Mouse (Mus musculus): Measurements from ENCODE around the gene Tuba1b. TPM values are rescaled to one million over a fixed set of nuclear protein-coding genes. Genes with fewer than 3 reads are reported as not detected.
"Not testable (repeated sequence)": the region's sequence is repeated elsewhere in the genome, so short reads cannot be mapped to it uniquely, and the experiment has no call there.

The Tuba1b gene
- polyA plus RNA-seq, 1 experiment from 2014 or later, result 2,588 TPM

GRCm38 (mm10) chr15:98930017-98930734 is 4.2 kb downstream of the Tuba1b start:
- H3K27ac ChIP-seq (replicated peaks), result no peak overlapping the region
- 66% methylated on average over 8 of the region's 8 CpGs for WGBS
- no peak overlapping the region for H3K4me3 ChIP-seq
- no peak for DNase-seq (ENCODE audit: low spot score)
- no peaks in the 10 kb centered on the region for H3K27me3 ChIP-seq (ENCODE audit: low read depth, poor library complexity, severe bottlenecking)
- no peaks in the 10 kb centered on the region for H3K9me3 ChIP-seq (replicated peaks)
- H3K4me1 ChIP-seq, result peaks cover 26% of the 10 kb centered on the region
- H3K36me3 ChIP-seq, result peaks cover 29% of the 10 kb centered on the region

DNA sequence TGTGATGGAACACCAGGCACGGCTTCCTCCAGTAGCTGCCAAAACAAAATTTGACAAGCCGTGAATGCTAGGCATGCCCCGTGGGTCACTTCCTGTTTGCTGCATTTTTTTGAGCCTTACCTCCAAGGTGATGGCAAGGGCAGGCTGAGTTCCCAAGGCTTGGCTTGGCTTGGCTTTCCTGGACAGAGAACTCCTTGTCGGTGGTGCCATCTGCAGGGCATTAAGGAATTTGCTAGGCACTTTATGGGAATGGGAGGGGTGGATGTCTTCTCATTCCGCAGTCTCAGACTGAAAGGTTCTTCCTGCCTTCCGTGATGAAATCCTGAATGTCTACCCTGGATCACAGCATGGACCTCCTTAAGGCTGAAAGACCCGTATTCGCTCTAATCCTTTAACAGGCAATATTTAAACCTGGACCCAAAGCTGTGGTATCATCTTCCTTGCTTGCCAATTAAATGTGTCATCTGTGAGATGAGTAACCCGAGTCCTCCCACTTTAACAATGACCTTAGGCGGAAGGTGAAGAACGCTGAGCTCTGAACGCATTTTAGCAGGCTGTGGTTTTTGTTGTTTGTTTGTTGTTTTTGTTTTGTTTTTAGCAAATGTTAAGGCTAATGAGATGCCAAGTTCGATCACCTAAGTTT is 5.6 kb downstream of the Tuba1b start:
- DNase-seq (ENCODE audit: low spot score), result peak; percentile 69
- 19% methylated on average over 13 of the region's 13 CpGs for WGBS
- no peaks in the 10 kb centered on the region for H3K27me3 ChIP-seq (ENCODE audit: low read depth, poor library complexity, severe bottlenecking)
- peaks cover 22% of the 10 kb centered on the region for H3K4me1 ChIP-seq
- H3K9me3 ChIP-seq (replicated peaks), result no peaks in the 10 kb centered on the region
- H3K27ac ChIP-seq (replicated peaks), result no peak overlapping the region
- H3K4me3 ChIP-seq, result peak overlapping the region; percentile 20; the same call in 1 of the 2 replicates
- H3K36me3 ChIP-seq, result peaks cover 29% of the 10 kb centered on the region

- Histone ChIP-seq H3K27me3 (ENCODE audit: low read depth, poor library complexity, severe bottlenecking) (no peaks in the 10 kb centered on the region), H3K4me1 (peaks cover 16% of the 10 kb centered on the region), H3K9me3 (replicated peaks) (no peaks in the 10 kb centered on the region), H3K36me3 (peaks cover 23% of the 10 kb centered on the region), H3K27ac (replicated peaks) (no peak overlapping the region), H3K4me3 (no peak overlapping the region)
- WGBS, result 87% methylated on average over 5 of the region's 5 CpGs
- DNase-seq (ENCODE audit: low spot score), result no peak
Measured at GRCm38 (mm10) chr15:98927566-98927965, 6.8 kb downstream of the Tuba1b start.

- Histone ChIP-seq H3K27me3 (ENCODE audit: low read depth, poor library complexity, severe bottlenecking) (no peaks in the 10 kb centered on the region), H3K4me1 (peaks cover 12% of the 10 kb centered on the region), H3K27ac (replicated peaks) (no peak overlapping the region), H3K9me3 (replicated peaks) (no peaks in the 10 kb centered on the region), H3K36me3 (peaks cover 4% of the 10 kb centered on the region; the same call in 1 of the 2 replicates), H3K4me3 (no peak overlapping the region)
- DNase-seq (ENCODE audit: low spot score), result no peak
- 83% methylated on average over 3 of the region's 3 CpGs for WGBS
Measured at GRCm38 (mm10) chr15:98924682-98925081, 9.7 kb downstream of the Tuba1b start.

GRCm38 (mm10) chr15:98923031-98923537 is 11.3 kb downstream of the Tuba1b start:
- Histone ChIP-seq H3K4me1 (peaks cover 6% of the 10 kb centered on the region), H3K27me3 (ENCODE audit: low read depth, poor library complexity, severe bottlenecking) (no peaks in the 10 kb centered on the region), H3K27ac (replicated peaks) (no peak overlapping the region), H3K4me3 (no peak overlapping the region), H3K9me3 (replicated peaks) (no peaks in the 10 kb centered on the region), H3K36me3 (peaks cover 4% of the 10 kb centered on the region; the same call in 1 of the 2 replicates)
- WGBS, result 82% methylated on average over 2 of the region's 2 CpGs
- DNase-seq (ENCODE audit: low spot score), result no peak

DNA sequence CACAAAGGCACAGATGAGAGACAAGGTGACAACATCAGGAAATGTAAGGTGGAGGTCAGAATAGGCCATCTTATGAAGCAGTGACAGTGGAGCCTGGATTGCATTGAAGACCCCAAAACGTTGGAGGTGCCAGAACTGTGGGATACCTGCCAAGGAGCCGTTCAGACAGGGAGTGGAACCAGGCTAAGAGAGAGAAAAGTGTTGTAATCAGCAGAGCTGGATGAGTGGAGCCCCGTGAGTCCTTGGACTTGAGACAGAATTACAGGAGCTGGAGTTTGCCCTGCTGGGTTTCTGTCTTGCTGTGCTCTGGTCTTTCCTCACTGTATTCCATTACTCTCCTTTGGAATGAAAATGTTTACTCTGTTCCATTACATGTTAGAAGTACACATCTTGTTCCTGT is 11.8 kb downstream of the Tuba1b start:
- 66% methylated on average over 3 of the region's 3 CpGs for WGBS
- Histone ChIP-seq H3K27me3 (ENCODE audit: low read depth, poor library complexity, severe bottlenecking) (no peaks in the 10 kb centered on the region), H3K4me3 (no peak overlapping the region), H3K36me3 (peaks cover 4% of the 10 kb centered on the region; the same call in 1 of the 2 replicates), H3K4me1 (peaks cover 6% of the 10 kb centered on the region), H3K27ac (replicated peaks) (no peak overlapping the region), H3K9me3 (replicated peaks) (no peaks in the 10 kb centered on the region)
- no peak for DNase-seq (ENCODE audit: low spot score)

DNA sequence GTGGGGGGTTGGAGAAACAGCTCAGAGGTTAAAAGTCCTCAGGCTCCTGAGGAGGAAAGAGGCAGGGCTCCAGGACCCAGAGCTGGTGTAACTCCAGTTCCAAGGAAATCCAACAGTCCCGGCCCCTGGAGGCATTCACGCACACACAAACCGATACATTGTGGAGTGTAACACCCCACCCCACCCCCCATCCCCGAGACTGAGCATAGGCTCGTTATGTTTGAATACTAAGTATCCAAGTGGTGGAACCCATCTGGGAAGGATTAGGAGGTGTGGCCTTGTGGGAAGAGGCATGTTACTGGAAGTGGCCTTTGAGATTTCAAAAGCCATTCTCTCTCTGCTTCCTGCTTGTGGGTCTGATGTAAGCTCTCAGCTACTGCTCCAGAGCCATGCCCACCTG is 12.9 kb downstream of the Tuba1b start:
- no peak for DNase-seq (ENCODE audit: low spot score)
- Histone ChIP-seq H3K9me3 (replicated peaks) (no peaks in the 10 kb centered on the region), H3K27me3 (ENCODE audit: low read depth, poor library complexity, severe bottlenecking) (no peaks in the 10 kb centered on the region), H3K27ac (replicated peaks) (no peak overlapping the region), H3K36me3 (peaks cover 4% of the 10 kb centered on the region; the same call in 1 of the 2 replicates), H3K4me3 (no peak overlapping the region), H3K4me1 (peaks cover 14% of the 10 kb centered on the region)
- 84% methylated on average over 5 of the region's 5 CpGs for WGBS

GRCm38 (mm10) chr15:98918499-98918895 is 15.9 kb downstream of the Tuba1b start:
- H3K36me3 ChIP-seq, result peaks cover 21% of the 10 kb centered on the region
- H3K27ac ChIP-seq (replicated peaks), result peak overlapping the region; percentile 97
- DNase-seq (ENCODE audit: low spot score); H3K27me3 ChIP-seq (ENCODE audit: low read depth, poor library complexity, severe bottlenecking); H3K9me3 ChIP-seq (replicated peaks): not testable (repeated sequence)
- peaks cover 28% of the 10 kb centered on the region for H3K4me1 ChIP-seq
- WGBS, result 26% methylated on average over 8 of the region's 8 CpGs
- peak overlapping the region; percentile 96 for H3K4me3 ChIP-seq

GRCm38 (mm10) chr15:98917538-98918498 is 16.5 kb downstream of the Tuba1b start, which contains the start of gene Lmbr1l:
Gene Lmbr1l, minus strand, starts transcription at chr15:98918231.
- Histone ChIP-seq H3K4me1 (peaks cover 28% of the 10 kb centered on the region), H3K9me3 (replicated peaks) (no peaks in the 10 kb centered on the region), H3K27me3 (ENCODE audit: low read depth, poor library complexity, severe bottlenecking) (no peaks in the 10 kb centered on the region), H3K36me3 (peaks cover 28% of the 10 kb centered on the region), H3K4me3 (peak within 1 kb of the TSS; percentile 96), H3K27ac (replicated peaks) (peak within 1 kb of the TSS; percentile 97)
- under 1% methylated on average over 82 of the region's 82 CpGs for WGBS
- peak; percentile 99 for DNase-seq (ENCODE audit: low spot score)

DNA sequence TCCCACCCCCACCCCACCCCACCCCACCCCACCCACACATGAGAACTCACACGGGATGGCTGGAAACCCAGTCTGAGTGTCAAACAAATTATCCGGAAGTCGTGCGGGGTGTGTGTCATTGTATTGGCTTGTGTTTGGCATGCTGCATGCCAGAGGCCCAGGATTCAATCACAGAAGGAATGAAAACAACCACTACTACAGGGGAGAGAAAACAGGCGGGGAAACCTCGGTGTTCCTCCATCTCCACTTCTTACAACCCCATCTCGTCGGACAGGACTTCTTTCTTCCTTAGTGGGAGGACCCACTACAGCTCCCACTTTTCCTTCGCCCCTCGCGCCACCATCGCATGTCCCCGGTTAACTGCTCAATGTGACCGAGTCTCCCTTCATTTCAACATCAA is 17.3 kb downstream of the Tuba1b start:
- Histone ChIP-seq H3K4me3 (peak overlapping the region; percentile 96), H3K36me3 (peaks cover 35% of the 10 kb centered on the region), H3K27ac (replicated peaks) (peak overlapping the region; percentile 97), H3K27me3 (ENCODE audit: low read depth, poor library complexity, severe bottlenecking) (no peaks in the 10 kb centered on the region), H3K9me3 (replicated peaks) (no peaks in the 10 kb centered on the region), H3K4me1 (peaks cover 28% of the 10 kb centered on the region)
- WGBS, result under 1% methylated on average over 14 of the region's 14 CpGs
- peak; percentile 34 for DNase-seq (ENCODE audit: low spot score)

GRCm38 (mm10) chr15:98916016-98916415 is 18.3 kb downstream of the Tuba1b start:
- peaks cover 46% of the 10 kb centered on the region for H3K36me3 ChIP-seq
- 91% methylated on average over 4 of the region's 4 CpGs for WGBS
- no peaks in the 10 kb centered on the region for H3K27me3 ChIP-seq (ENCODE audit: low read depth, poor library complexity, severe bottlenecking)
- H3K27ac ChIP-seq (replicated peaks), result peak overlapping the region; percentile 97; the same call in 1 of the 2 replicates
- H3K4me3 ChIP-seq, result peak overlapping the region; percentile 96
- peaks cover 31% of the 10 kb centered on the region for H3K4me1 ChIP-seq
- H3K9me3 ChIP-seq (replicated peaks), result no peaks in the 10 kb centered on the region
- no peak for DNase-seq (ENCODE audit: low spot score)

- no peak for DNase-seq (ENCODE audit: low spot score)
- Histone ChIP-seq H3K4me3 (no peak overlapping the region), H3K36me3 (peaks cover 57% of the 10 kb centered on the region), H3K4me1 (peaks cover 31% of the 10 kb centered on the region), H3K27me3 (ENCODE audit: low read depth, poor library complexity, severe bottlenecking) (no peaks in the 10 kb centered on the region), H3K27ac (replicated peaks) (no peak overlapping the region), H3K9me3 (replicated peaks) (no peaks in the 10 kb centered on the region)
- 92% methylated on average over 6 of the region's 6 CpGs for WGBS
Measured at GRCm38 (mm10) chr15:98914903-98915302, 19.5 kb downstream of the Tuba1b start.

All from midbrain, embryonic 10.5 days (tissue).